Mouse (Mus musculus): Measurements from ENCODE around the gene Grb14. TPM values are rescaled to one million over a fixed set of nuclear protein-coding genes. Genes with fewer than 3 reads are reported as not detected.

Grb14 gene
- total RNA-seq (2021), result 100 to 1,000 TPM; 108 to 111 TPM

DNA sequence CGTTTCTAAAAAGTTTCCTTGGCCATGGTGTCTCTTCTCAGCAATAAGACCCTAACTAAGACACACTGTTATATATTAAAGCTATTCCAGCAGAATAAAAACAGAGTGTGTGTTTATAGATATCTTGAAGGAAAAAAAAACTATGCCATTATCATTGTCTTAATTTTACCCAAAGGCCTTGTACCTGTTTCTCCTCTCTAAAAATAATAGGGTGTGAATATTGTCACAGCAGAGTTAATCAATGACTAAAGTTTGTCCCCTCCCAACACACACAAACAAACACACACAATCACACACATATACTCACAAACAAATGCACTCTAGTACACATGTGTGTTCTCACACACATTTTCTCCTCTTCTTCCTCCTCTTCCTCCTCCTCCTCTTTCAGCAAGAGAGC, at the start of gene Grb14:
Gene Grb14, minus strand, starts transcription at position 101 of the 400 bp plus-strand sequence.
- no peak for DNase-seq

DNA sequence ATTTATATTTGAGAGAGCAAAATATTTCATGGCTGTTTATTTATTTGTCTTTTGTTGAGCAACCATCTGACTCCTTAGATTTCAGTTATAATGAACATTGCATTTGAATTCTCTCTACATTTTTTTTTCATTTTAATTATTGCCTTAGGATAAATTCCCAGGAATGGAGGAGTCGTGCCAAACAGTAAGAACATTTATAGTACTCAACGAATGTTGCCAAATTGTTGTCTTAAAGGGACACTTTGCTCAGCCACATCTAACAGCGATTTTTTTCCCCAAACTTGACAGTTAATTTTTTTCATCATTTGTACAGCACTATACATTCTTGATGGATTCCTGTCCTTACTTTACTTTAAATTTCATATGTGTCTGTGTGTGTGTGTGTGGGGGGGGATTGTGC, 47.4 kb upstream of the Grb14 start:
- DNase-seq, result no peak

DNA sequence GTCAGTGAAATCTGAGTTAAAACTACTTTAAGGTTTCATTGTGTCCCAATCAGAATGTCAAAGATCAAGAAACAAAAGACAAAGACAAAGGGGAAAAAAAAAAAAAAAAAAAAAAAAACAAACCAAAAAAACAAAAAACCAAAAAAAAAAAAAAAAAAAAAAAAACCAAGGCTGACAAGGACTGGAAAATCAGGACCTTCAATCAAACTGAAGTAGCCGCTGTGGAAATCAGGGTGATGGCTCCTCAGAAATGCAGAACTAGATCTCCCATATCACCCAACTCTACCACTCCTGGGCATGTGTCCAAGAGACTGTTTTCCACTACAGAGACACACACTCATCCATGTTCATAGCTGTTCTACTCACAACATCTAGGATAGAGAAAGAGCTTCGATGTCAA, 29.0 kb upstream of the Grb14 start:
- no peak for DNase-seq

DNA sequence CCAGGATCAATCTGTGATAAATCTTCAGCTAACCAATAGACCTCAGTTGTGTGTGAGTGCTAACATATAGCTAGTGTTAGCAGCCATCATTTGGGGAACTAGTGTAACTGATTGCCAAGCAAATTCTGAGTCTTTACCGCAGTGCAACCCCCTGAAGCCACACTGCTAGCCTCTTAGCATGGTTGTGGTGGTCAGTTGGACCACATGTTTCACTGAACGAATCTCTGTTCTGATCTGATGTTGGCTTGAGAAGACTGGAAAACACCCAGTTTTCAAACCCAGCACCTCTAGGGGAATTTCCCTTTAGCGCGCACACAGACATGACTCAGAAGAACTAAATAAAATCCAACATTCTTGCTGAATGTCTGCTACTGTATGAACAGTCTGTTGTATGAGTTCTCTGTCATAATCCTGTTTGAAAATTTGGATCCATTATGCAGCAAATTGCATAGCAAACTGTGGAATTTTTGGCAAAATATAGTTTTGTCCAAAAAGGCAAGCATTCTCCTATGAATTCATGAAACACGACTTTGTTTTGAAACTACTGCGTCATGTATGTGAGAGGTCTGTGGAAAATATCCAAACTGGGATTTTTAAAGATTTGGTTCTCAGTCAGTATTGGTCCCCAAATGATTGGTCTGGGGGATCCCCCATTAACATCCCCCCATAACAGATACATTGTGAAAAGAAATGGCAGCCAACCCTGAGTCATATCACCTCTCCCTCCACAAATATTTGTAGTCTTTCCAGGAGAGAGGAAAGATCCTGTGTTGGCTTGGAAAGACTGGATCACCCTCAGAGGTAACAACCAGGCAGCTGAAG, 27.6 kb upstream of the Grb14 start:
- no peak for DNase-seq

DNA sequence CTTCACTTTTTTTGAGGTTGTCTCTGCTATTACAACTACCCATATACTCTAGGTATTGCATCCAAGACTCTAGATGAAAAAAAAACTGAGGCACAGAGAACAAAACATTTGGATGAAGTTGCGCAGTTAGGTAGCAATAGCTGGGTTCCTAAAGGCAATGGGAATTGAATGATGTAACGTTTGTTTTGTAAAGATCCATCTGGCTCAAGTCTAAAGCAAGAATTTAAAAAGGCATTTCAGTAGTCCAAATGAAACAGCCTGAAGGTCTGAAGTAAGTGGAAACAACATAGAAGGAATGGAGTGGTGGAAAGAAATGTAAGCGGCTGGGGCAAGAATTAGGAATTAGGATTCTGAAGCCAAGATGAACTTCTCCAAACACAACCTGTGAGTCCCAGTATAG, 26.0 kb upstream of the Grb14 start:
- no peak for DNase-seq

GRCm38 (mm10) chr2:65048234-65049017, 23.6 kb upstream of the Grb14 start:
- no peak for DNase-seq

- DNase-seq, result no peak
Observed at GRCm38 (mm10) chr2:65038164-65038563, 13.4 kb upstream of the Grb14 start.

DNA sequence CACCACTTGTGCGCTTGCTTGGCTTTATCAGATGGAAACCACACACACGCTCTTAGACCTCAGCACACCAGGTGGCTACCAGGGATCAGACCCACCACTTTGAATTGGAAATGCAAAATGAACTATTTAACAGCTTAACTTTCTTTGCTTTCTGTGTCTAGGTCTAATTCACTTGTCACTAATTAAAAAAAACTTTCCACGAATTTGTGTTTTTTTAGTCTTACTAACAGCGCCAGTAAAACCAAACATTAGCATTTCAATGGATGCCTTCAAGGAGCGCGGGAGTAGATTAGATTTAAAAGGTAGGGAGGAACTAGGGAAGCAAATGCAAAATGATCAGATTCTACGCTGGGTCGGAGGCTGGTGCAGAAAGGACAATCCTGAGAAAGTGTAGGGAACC, 12.8 kb upstream of the Grb14 start:
- DNase-seq, result no peak

- DNase-seq, result peak; percentile 89
Observed at GRCm38 (mm10) chr2:65022363-65023240, 2.2 kb downstream of the Grb14 start.

GRCm38 (mm10) chr2:65021691-65022362, 3.0 kb downstream of the Grb14 start:
- DNase-seq, result no peak

DNA sequence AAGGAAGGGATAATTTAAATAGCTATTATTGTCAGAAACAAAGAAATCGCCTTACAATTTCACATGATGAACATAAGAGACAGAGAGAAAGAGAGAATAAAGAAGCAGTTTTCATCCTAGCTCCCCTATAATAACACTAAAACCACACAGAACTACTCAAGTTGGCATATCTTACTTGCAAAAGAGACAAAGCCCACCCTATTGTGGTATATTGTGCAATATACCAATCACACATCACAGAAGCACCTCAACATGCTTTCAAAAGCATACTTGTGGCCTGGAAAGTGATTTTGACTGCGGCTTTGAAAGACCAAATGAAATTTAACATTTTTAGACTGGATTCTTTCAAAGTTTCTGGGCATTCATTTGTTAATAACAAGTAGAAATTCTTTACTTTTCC, 7.4 kb downstream of the Grb14 start:
- DNase-seq, result no peak

DNA sequence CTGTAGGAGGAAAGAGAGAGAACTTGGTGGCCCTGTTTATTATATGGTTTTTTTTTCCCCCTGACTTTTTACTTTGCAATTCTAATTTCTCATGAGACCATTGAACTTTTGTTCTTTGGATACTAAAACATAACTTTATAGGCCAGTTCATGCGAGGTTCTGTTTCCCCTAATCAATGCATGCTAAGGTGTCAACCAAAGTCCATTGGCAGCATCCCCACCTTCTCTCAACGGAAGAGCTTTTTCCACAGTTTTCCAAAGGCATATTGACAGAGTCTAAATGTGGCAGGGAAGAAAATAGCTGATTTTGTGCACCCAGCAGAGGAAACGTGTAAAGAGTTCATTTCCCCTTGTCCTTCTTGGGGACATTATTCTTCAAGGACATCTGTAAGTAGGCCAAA, 10.2 kb downstream of the Grb14 start:
- DNase-seq, result no peak

GRCm38 (mm10) chr2:65010105-65010504, 14.7 kb downstream of the Grb14 start:
- DNase-seq, result no peak

- no peak for DNase-seq
Observed at GRCm38 (mm10) chr2:65007396-65007795, 17.4 kb downstream of the Grb14 start.

DNA sequence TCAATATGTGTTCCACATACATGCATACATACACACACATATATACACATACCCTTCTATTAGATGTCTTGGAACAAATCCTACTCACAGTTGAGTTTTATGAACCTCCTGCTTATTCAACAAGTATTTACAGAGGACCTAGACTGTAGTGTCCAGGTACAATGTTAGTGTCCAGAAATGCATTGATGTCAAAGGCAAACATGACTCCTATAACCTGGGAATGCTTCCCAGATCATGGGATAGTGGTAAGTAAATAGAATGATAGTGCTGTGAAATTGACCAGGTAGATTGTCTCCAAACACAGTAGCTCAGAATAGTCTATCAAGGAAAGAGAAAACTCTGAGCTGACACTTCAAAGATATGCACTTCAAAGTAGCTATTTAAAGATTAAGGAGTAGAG, 19.7 kb downstream of the Grb14 start:
- no peak for DNase-seq

DNA sequence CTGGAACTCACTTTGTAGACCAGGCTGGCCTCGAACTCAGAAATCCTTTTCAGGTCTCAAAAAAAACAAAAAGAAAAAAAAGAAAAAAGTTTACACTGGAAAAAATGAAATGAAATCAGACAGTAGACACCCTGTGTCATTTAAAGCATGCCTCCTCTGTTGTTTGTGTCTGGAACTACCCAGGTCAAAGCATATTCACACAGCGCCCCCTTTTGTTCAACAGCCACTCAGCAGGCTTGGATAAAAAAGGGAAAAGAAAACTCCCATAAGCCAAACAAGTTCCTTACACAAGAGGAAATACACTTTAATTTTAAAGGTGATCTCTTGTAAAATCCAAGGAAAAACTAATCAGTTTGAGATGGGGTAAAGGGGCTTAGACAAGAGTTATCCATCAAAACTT, 21.4 kb downstream of the Grb14 start:
- DNase-seq, result peak; percentile 72

- DNase-seq, result no peak
Observed at GRCm38 (mm10) chr2:65002631-65003030, 22.2 kb downstream of the Grb14 start.

- DNase-seq, result no peak
Observed at GRCm38 (mm10) chr2:64995048-64995447, 29.7 kb downstream of the Grb14 start.

DNA sequence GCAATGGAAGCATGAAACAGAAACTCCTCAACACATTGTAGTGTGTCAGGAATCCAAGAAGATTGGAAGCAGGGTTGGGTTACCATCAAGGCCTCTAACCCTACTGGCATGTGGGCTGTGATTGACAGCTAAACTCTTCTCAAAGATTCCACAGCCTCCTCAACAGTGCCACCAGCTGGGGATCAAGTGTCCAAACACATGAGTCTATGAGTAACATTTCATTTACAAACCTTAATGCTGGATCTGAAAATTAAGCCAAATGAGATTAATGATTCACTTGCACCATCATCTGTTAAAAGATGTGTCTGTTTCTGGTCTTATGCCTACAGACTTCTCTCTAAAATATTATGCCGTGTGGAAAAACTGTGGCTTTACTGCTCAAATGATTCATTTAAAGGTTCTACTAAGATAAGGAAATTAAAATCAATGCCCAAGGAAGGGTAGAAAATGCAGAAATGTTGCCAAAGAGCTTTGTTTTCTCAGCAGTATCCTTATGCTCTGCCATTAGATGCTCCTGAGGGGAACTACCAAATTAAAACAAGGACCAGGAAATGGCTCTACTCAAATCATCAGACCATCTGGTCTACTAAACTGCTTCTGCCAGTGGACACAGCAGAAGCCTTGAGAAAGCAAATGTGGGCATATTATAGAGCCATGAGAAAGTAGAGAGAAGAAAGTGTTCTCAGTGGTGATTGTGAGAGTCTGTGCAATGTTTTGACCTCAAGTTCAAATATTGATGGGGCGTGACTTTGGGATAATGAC, 35.2 kb downstream of the Grb14 start:
- no peak for DNase-seq

- no peak for DNase-seq
Observed at GRCm38 (mm10) chr2:64987782-64988181, 37.0 kb downstream of the Grb14 start.

GRCm38 (mm10) chr2:64975546-64975945, 49.2 kb downstream of the Grb14 start:
- DNase-seq, result no peak

All from heart, postnatal 4 days (tissue).